Mouse (Mus musculus): ENCODE data around the gene Npdc1.

- TF ChIP-seq CTCF (IDR thresholded peaks at IDR 0.05): no peak
- TF ChIP-seq EP300 (IDR thresholded peaks at IDR 0.05): no peak
These were observed 14.7 kb upstream of the Npdc1 start for GRCm38 (mm10) chr2:25384492-25384891.
